In genomic region chr13:106715771-106716170, GRCm38 (mm10) we compare ENCODE assay signal across 7 mouse cellular contexts.
DNase-seq lines count a peak whose midpoint lies in the region; TF ChIP-seq lines count a peak whose summit lies in the region.

No protein-coding gene starts in this region.

- H3K9ac ChIP-seq in CH12.LX (ENCODE audit: insufficient read depth, low read depth): no peak overlapping the region

- no peak overlapping the region for H3K4me3 ChIP-seq in CH12.LX (replicated peaks in 1 of 3; ENCODE audit: low read depth in 2 of 3, low read length in 2 of 3, poor library complexity in 1 of 3)

- H3K36me3 ChIP-seq in CH12.LX (replicated peaks in 1 of 2; ENCODE audit: control insufficient read depth in 1 of 2, insufficient read depth in 1 of 2, low read length in 1 of 2): no peaks in the 10 kb centered on the region

- no peaks in the 10 kb centered on the region for H3K79me2 ChIP-seq in CH12.LX (replicated peaks; ENCODE audit: control insufficient read depth, extremely low read depth, insufficient read depth, poor library complexity, severe bottlenecking)

- intact Hi-C loops in heart, postnatal 14 days (cut with DNase I): no loop called here

- dilution Hi-C loops in CH12.LX (cut with MboI; ENCODE audit: extremely low pct_ligation_motif_present, extremely low pct_unique_long_range_greater_than_20kb, low sequenced_read_pairs): no loop called here

- H3K4me1 ChIP-seq in CH12.LX (ENCODE audit: control insufficient read depth in 1 of 2, insufficient read depth in 2 of 2): no peaks in the 10 kb centered on the region

- no peak for TF ChIP-seq POLR2A in CH12.LX (IDR thresholded peaks at IDR 0.05; ENCODE audit: low read depth, low read length)

- no peak overlapping the region for H3K27ac ChIP-seq in CH12.LX (ENCODE audit: insufficient read depth, low read depth)

- no peak for TF ChIP-seq EP300 in CH12.LX (IDR thresholded peaks at IDR 0.05; ENCODE audit: low read length)

- in situ Hi-C loops in CH12.LX (cut with MboI; ENCODE audit: low pct_ligation_motif_present, low pct_unique_long_range_greater_than_20kb, low sequenced_read_pairs): no loop called here

- DNase-seq in layer of hippocampus, adult 11-12 months (ENCODE audit: low spot score): peak; percentile 43
- DNase-seq in layer of hippocampus, adult 9-11 months: no peak
- peak; percentile 63 for DNase-seq in CH12.LX (ENCODE audit: extremely low read depth)
- DNase-seq in NIH3T3 (ENCODE audit: low read depth): peak; percentile 55
- peak; percentile 5 to 15 for DNase-seq in heart, postnatal 14 days
- peak; percentile 67 for DNase-seq in mesoderm, embryonic 11.5 days (ENCODE audit: low read depth, low spot score)
- no peak for DNase-seq in right cerebral cortex, adult 18-20 months

- no peaks in the 10 kb centered on the region for H3K9me3 ChIP-seq in CH12.LX (replicated peaks; ENCODE audit: low read length)

- peak; percentile 81 to 82 for TF ChIP-seq CTCF in CH12.LX (conservative IDR thresholded peaks at IDR 0.05 in 1 of 2, IDR thresholded peaks at IDR 0.05 in 1 of 2; ENCODE audit: low read depth in 2 of 2, low read length in 2 of 2)

- no peak overlapping the region for H3K4me2 ChIP-seq in CH12.LX (ENCODE audit: insufficient read depth, low read depth, poor library complexity, severe bottlenecking)

- H3K27me3 ChIP-seq in CH12.LX (replicated peaks): no peaks in the 10 kb centered on the region

- peak; percentile 97 for TF ChIP-seq RAD21 in CH12.LX (IDR thresholded peaks at IDR 0.05; ENCODE audit: low read depth, low read length)

TF ChIP-seq in CH12.LX, 34 proteins besides CTCF, POLR2A, EP300 and RAD21:
- TF ChIP-seq IRF4 (IDR thresholded peaks at IDR 0.05; ENCODE audit: low read depth, low read length) (0 out of 2 replicates have a peak, but pooled peaks have one; percentile 28), ZC3H11A (IDR thresholded peaks at IDR 0.05; ENCODE audit: low read depth, low read length) (peak; percentile 27; the same call in 1 of the 2 replicates), ZMIZ1 (IDR thresholded peaks at IDR 0.05; ENCODE audit: low read depth, low read length) (no peak), SMC3 (IDR thresholded peaks at IDR 0.05; ENCODE audit: low read depth, low read length) (peak; percentile 77)
TF ChIP-seq in CH12.LX: peak in this region for 3.

Comparison
In these comparisons a context has a peak if more than half of its experiments do, and no peak if none do; other contexts are left out.
1. DNase-seq: peak in layer of hippocampus, adult 11-12 months (single experiment), CH12.LX (single experiment), NIH3T3 (single experiment), heart, postnatal 14 days (2 of 2) and mesoderm, embryonic 11.5 days (single experiment); none in layer of hippocampus, adult 9-11 months (single experiment) and right cerebral cortex, adult 18-20 months (single experiment).